Mouse (Mus musculus) liver, embryonic 15.5 days (tissue): ENCODE measurements around the gene Nrg3. TPM values are rescaled to one million over a fixed set of nuclear protein-coding genes. Genes with fewer than 3 reads are reported as not detected.
"Not testable (repeated sequence)": the region's sequence is repeated elsewhere in the genome, so short reads cannot be mapped to it uniquely, and the experiment has no call there.

Source experiments
- ATAC-seq: fragments of 200-750 bp; cut with Nextera tagmentation; 2 replicates; pipeline ENCODE4 v1.8.0; 2017; ENCODE audit warnings: moderate number of reproducible peaks, mild to moderate bottlenecking, moderate library complexity; ENCODE audit not compliant: insufficient read depth
- H3K27ac ChIP-seq: fragments of 300-500 bp; sonication (generic); replicated peaks from 2 replicates; pipeline ENCODE4 v1.5.1; 2015; ENCODE audit warnings: mild to moderate bottlenecking, inconsistent platforms
- H3K27me3 ChIP-seq: fragments of 300-500 bp; sonication (generic); 2 replicates; pipeline ENCODE4 v1.6.1; 2015; ENCODE audit warnings: mild to moderate bottlenecking, inconsistent platforms
- H3K36me3 ChIP-seq: fragments of 300-500 bp; sonication (generic); replicated peaks from 2 replicates; pipeline ENCODE4 v1.6.1; 2015; ENCODE audit warnings: moderate library complexity, mild to moderate bottlenecking, inconsistent platforms
- H3K4me1 ChIP-seq: fragments of 300-500 bp; sonication (generic); replicated peaks from 2 replicates; pipeline ENCODE4 v1.6.1; 2015; ENCODE audit warnings: inconsistent platforms
- H3K4me2 ChIP-seq: fragments of 300-500 bp; sonication (generic); 2 replicates; pipeline ENCODE4 v1.6.1; 2015; ENCODE audit warnings: moderate library complexity, mild to moderate bottlenecking, inconsistent platforms
- H3K4me3 ChIP-seq: fragments of 300-500 bp; sonication (generic); replicated peaks from 2 replicates; pipeline ENCODE4 v1.5.1; 2015; ENCODE audit warnings: mild to moderate bottlenecking, inconsistent platforms
- H3K9ac ChIP-seq: fragments of 300-500 bp; sonication (generic); 2 replicates; pipeline ENCODE4 v1.6.1; 2015; ENCODE audit warnings: moderate library complexity, mild to moderate bottlenecking, inconsistent platforms
- H3K9me3 ChIP-seq: fragments of 300-500 bp; sonication (generic); replicated peaks from 2 replicates; pipeline ENCODE4 v1.6.1; 2016; ENCODE audit warnings: inconsistent platforms
- WGBS: fragments of 180-500 bp; shearing (Covaris S2); methylation state at CpG from one replicate; pipeline ENCODE4 v1.1.7; 2015; ENCODE audit warnings: mixed read lengths; ENCODE audit not compliant: insufficient replicate concordance; 5-methylcytosine and 5-hydroxymethylcytosine counted together
- microRNA-seq: library from miRNA; unstranded; fragments of <30 nt; microRNA quantifications from one replicate; pipeline ENCODE4, GENCODE M21; 2016
- polyA plus RNA-seq: library from polyadenylated mRNA; unstranded; fragments of >200 nt; fragmentation: Nextera tagmentation; extraction: Ambion mirVana; gene quantifications from 2 replicates; pipeline ENCODE4 v1.2.1, GENCODE M21; 2015

Gene Nrg3
- polyA plus RNA-seq, 1 experiment from 2014 or later, result not detected

DNA sequence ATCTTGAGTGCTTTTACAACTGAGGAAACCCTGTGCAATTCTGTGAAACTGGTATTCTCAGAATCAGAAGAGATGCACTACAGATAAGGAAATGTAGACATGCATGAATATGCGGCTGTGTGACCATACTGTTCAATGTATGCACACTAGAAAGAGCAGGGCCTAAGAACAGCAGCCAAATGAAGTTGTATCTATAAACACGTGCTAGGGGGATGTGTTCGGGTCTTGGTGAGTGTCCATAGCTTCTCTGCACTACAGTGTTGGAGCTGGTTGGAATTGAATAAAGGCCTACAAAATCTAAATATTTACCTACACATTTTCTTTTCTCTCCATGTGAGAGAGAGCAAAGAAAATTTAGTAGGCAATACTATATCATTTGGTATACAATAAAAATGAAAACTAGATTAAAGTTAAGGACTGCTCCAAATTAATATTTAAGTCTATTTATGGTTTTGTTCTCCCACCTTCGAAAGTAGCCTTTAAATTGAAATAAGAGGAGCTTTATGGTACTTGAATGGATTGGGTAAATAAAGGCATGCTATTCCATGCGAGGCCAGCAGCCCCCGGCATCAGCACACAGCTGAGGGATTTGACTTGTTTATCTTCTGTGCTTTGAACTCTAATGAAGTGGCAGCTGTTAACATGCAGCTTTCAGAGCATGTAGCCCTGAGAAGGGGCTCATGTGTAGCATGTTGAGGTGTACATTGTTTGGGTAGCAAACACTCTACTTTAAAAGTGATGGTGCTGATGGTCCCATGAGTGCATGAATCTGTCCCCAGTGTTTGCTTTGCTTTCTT, 1038.9 kb downstream of the Nrg3 start:
- no peak overlapping the region for H3K4me3 ChIP-seq
- H3K36me3 ChIP-seq, result no peaks in the 10 kb centered on the region
- H3K9ac ChIP-seq, result no peak overlapping the region
- no peak overlapping the region for H3K4me2 ChIP-seq
- H3K4me1 ChIP-seq, result no peaks in the 10 kb centered on the region
- H3K27ac ChIP-seq, result no peak overlapping the region
- no peaks in the 10 kb centered on the region for H3K9me3 ChIP-seq
- ATAC-seq, result no peak
- 48% methylated on average over 6 of the region's 6 CpGs for WGBS
- no peaks in the 10 kb centered on the region for H3K27me3 ChIP-seq

DNA sequence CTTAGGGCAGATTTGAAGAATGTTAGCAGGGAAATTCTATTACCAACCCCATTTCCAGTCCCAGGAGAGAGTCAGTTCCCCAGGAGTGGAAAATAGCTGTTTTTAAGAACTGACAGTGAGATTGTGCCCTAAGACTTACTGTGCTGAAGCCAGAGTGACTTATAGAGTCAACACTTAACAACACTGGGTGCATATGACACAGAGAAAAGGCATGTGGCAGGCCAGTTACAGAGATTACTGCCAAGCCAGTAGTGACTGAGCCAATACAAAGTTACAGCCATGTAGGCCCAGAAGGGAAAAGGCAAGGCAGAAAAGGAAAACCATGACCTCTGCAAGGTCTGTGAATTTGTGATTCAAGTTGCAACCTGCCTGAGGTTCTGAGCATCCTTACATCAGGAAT, 1098.2 kb downstream of the Nrg3 start:
- Histone ChIP-seq H3K36me3 (no peaks in the 10 kb centered on the region), H3K4me2 (no peak overlapping the region), H3K4me1 (no peaks in the 10 kb centered on the region), H3K4me3 (no peak overlapping the region), H3K9me3 (no peaks in the 10 kb centered on the region), H3K27me3 (no peaks in the 10 kb centered on the region), H3K9ac (no peak overlapping the region), H3K27ac (no peak overlapping the region)
- no peak for ATAC-seq

DNA sequence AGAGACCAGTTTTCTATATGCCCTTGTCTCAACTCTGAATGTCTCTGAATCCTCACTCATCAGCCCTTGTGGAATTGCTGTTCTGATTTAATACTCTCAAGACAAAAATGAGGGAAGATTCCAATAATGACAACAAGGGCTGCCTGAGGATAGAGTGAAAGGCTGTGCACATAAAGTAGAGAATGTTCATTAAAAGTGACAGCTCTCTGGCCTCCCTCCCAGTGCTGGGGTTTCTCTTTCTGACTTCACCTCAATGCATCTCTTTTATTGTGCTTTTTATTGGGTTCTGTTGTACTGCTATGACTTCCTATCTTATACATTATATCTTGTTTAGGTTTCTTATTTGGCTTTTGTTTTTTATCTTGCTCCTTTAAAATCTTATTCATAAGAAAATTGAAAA, 1131.9 kb downstream of the Nrg3 start:
- no peak overlapping the region for H3K4me2 ChIP-seq
- no peaks in the 10 kb centered on the region for H3K36me3 ChIP-seq
- no peak overlapping the region for H3K9ac ChIP-seq
- ATAC-seq, result no peak
- H3K27ac ChIP-seq, result no peak overlapping the region
- no peak overlapping the region for H3K4me3 ChIP-seq
- H3K4me1 ChIP-seq, result no peaks in the 10 kb centered on the region
- no peaks in the 10 kb centered on the region for H3K9me3 ChIP-seq
- H3K27me3 ChIP-seq, result no peaks in the 10 kb centered on the region

DNA sequence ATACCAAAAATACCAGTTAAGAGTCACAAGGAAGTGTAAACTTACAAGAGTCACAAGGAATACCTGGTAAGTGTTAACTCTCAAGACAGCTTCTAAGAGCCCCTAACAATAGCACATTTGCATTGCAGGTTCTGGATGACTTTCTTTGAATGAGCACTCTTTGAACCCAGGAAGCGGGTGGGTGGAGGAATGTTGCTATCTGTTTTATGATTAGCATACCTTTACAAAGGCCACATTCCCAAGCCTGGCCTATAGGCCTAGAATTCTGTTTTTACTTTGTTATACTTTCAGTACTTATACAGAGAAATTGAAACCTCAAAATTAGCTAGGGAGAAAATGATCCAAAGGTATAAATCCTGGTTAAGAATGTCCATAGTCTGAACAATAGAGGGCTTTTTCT, 1150.0 kb downstream of the Nrg3 start:
- H3K36me3 ChIP-seq, H3K9ac ChIP-seq, H3K4me2 ChIP-seq, H3K9me3 ChIP-seq, H3K27ac ChIP-seq, H3K4me1 ChIP-seq, H3K4me3 ChIP-seq, H3K27me3 ChIP-seq, ATAC-seq: not testable (repeated sequence)
- 74% methylated on average over 1 of the region's 1 CpGs for WGBS

DNA sequence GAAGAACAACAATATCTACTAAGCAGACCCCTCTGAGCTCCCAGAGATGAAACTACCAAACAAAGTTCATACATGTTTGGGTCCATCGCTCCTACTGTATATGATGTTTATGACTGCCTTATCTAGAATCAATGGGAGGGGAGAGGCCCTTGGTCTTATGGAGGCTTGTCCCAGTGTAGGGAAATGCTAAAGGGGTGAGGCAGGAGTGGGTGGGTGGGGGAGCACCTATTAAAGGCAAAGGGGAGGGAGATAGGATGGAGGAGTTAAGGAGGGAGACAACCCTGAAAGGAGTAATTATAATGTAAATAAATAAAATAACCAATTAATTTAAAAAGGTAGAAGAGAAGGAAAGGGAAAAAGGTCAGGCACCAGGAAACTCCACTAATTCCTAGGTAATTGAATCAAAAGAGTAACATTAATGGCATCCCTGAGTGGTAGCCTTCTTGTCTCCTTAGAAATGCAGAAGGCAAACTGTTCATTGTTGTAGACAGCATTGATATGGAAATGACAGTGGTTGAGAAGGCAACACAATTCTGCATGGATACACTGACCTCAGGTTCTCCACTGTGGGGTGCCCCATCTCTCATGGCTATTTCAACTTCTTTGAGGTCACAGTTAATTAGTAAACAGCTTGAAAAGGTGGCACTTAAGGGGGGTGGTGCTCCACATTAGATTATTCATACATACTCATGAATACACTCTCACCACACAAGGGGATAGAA, 1152.1 kb downstream of the Nrg3 start:
- 71% methylated on average over 1 of the region's 1 CpGs for WGBS
- Histone ChIP-seq H3K4me1 (no peaks in the 10 kb centered on the region), H3K9ac (no peak overlapping the region), H3K4me2 (no peak overlapping the region), H3K9me3 (no peaks in the 10 kb centered on the region), H3K27me3 (no peaks in the 10 kb centered on the region), H3K4me3 (no peak overlapping the region), H3K36me3 (no peaks in the 10 kb centered on the region), H3K27ac (no peak overlapping the region)
- ATAC-seq, result no peak

Small RNA genes lying within 50 kb of the gene (microRNA-seq; reads per million reads assigned to microRNA genes)
- gene Gm27332, result not detected
